Mouse (Mus musculus): ENCODE data around the gene Hck. TPM values are rescaled to one million over a fixed set of nuclear protein-coding genes. Genes with fewer than 3 reads are reported as not detected.

The Hck gene
- polyA plus RNA-seq, 1 experiment, result 2.4 TPM

GRCm38 (mm10) chr2:153187848-153188247 is 79.6 kb downstream of the Hck start:
- H3K4me3 ChIP-seq (ENCODE audit: low read depth, low read length), result no peak overlapping the region
- no peaks in the 10 kb centered on the region for H3K4me1 ChIP-seq (ENCODE audit: control insufficient read depth, insufficient read depth, low read length)
- H3K9me3 ChIP-seq (replicated peaks; ENCODE audit: control insufficient read depth, insufficient read depth, low read length, poor library complexity, severe bottlenecking), result no peaks in the 10 kb centered on the region
- no peaks in the 10 kb centered on the region for H3K27me3 ChIP-seq (ENCODE audit: control insufficient read depth, insufficient read depth, low read length, poor library complexity, severe bottlenecking)
- peaks cover 45% of the 10 kb centered on the region for H3K36me3 ChIP-seq (ENCODE audit: control insufficient read depth, insufficient read depth, low read length, poor library complexity, severe bottlenecking)
- H3K9ac ChIP-seq (ENCODE audit: low read depth, poor library complexity, severe bottlenecking), result no peak overlapping the region
- H3K27ac ChIP-seq (ENCODE audit: insufficient read depth, low read length), result no peak overlapping the region
- TF ChIP-seq CTCF (IDR thresholded peaks at IDR 0.05; ENCODE audit: low read depth, low read length), result no peak
- TF ChIP-seq EP300 (IDR thresholded peaks at IDR 0.05; ENCODE audit: insufficient read depth, low read depth, low read length), result no peak
- no peak for TF ChIP-seq POLR2A (IDR thresholded peaks at IDR 0.05; ENCODE audit: insufficient read depth, low read length)

GRCm38 (mm10) chr2:153191242-153191641 is 83.0 kb downstream of the Hck start:
- TF ChIP-seq EP300 (IDR thresholded peaks at IDR 0.05; ENCODE audit: insufficient read depth, low read depth, low read length), result no peak
- TF ChIP-seq POLR2A (IDR thresholded peaks at IDR 0.05; ENCODE audit: insufficient read depth, low read length), result no peak
- no peak for TF ChIP-seq CTCF (IDR thresholded peaks at IDR 0.05; ENCODE audit: low read depth, low read length)
- H3K36me3 ChIP-seq (ENCODE audit: control insufficient read depth, insufficient read depth, low read length, poor library complexity, severe bottlenecking), result peaks cover 29% of the 10 kb centered on the region
- H3K9ac ChIP-seq (ENCODE audit: low read depth, poor library complexity, severe bottlenecking), result no peak overlapping the region

DNA sequence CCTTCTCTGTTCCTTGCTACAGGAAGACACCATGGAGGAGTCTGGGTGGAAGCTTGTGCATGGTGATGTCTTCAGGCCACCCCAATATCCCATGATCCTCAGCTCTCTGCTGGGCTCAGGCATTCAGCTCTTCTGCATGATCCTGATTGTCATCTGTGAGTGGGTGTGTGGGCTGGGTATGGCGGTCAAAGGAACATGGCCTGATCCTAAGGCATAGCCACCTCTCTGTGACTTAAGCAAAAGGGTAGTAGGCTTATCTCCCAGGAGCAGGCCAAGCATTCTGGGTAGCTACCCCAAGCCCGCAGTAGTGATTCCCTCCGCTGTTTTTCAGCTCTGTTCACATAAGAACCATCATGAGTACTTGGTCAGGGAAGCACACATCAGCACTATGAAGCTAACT is 86.0 kb downstream of the Hck start:
- TF ChIP-seq CTCF (IDR thresholded peaks at IDR 0.05; ENCODE audit: low read depth, low read length) (no peak), POLR2A (IDR thresholded peaks at IDR 0.05; ENCODE audit: insufficient read depth, low read length) (no peak), EP300 (IDR thresholded peaks at IDR 0.05; ENCODE audit: insufficient read depth, low read depth, low read length) (no peak)
- Histone ChIP-seq H3K27me3 (ENCODE audit: control insufficient read depth, insufficient read depth, low read length, poor library complexity, severe bottlenecking) (no peaks in the 10 kb centered on the region), H3K4me1 (ENCODE audit: control insufficient read depth, insufficient read depth, low read length) (no peaks in the 10 kb centered on the region), H3K36me3 (ENCODE audit: control insufficient read depth, insufficient read depth, low read length, poor library complexity, severe bottlenecking) (peaks cover 28% of the 10 kb centered on the region), H3K4me3 (ENCODE audit: low read depth, low read length) (no peak overlapping the region), H3K27ac (ENCODE audit: insufficient read depth, low read length) (no peak overlapping the region), H3K9me3 (replicated peaks; ENCODE audit: control insufficient read depth, insufficient read depth, low read length, poor library complexity, severe bottlenecking) (no peaks in the 10 kb centered on the region), H3K9ac (ENCODE audit: low read depth, poor library complexity, severe bottlenecking) (no peak overlapping the region)

More at GRCm38 (mm10) chr2:153191242-153191641, 83.0 kb downstream of the Hck start:
- no peak overlapping the region for H3K27ac ChIP-seq (ENCODE audit: insufficient read depth, low read length)
- no peak overlapping the region for H3K4me3 ChIP-seq (ENCODE audit: low read depth, low read length)
- no peaks in the 10 kb centered on the region for H3K9me3 ChIP-seq (replicated peaks; ENCODE audit: control insufficient read depth, insufficient read depth, low read length, poor library complexity, severe bottlenecking)
- no peaks in the 10 kb centered on the region for H3K27me3 ChIP-seq (ENCODE audit: control insufficient read depth, insufficient read depth, low read length, poor library complexity, severe bottlenecking)
- H3K4me1 ChIP-seq (ENCODE audit: control insufficient read depth, insufficient read depth, low read length), result no peaks in the 10 kb centered on the region

- Histone ChIP-seq H3K9ac (ENCODE audit: low read depth, poor library complexity, severe bottlenecking) (no peak overlapping the region), H3K9me3 (replicated peaks; ENCODE audit: control insufficient read depth, insufficient read depth, low read length, poor library complexity, severe bottlenecking) (no peaks in the 10 kb centered on the region), H3K27ac (ENCODE audit: insufficient read depth, low read length) (no peak overlapping the region), H3K27me3 (ENCODE audit: control insufficient read depth, insufficient read depth, low read length, poor library complexity, severe bottlenecking) (no peaks in the 10 kb centered on the region), H3K4me3 (ENCODE audit: low read depth, low read length) (no peak overlapping the region), H3K36me3 (ENCODE audit: control insufficient read depth, insufficient read depth, low read length, poor library complexity, severe bottlenecking) (peaks cover 23% of the 10 kb centered on the region), H3K4me1 (ENCODE audit: control insufficient read depth, insufficient read depth, low read length) (no peaks in the 10 kb centered on the region)
- TF ChIP-seq CTCF (IDR thresholded peaks at IDR 0.05; ENCODE audit: low read depth, low read length) (no peak), POLR2A (IDR thresholded peaks at IDR 0.05; ENCODE audit: insufficient read depth, low read length) (no peak), EP300 (IDR thresholded peaks at IDR 0.05; ENCODE audit: insufficient read depth, low read depth, low read length) (no peak)
Measured at GRCm38 (mm10) chr2:153198485-153198884, 90.2 kb downstream of the Hck start.

DNA sequence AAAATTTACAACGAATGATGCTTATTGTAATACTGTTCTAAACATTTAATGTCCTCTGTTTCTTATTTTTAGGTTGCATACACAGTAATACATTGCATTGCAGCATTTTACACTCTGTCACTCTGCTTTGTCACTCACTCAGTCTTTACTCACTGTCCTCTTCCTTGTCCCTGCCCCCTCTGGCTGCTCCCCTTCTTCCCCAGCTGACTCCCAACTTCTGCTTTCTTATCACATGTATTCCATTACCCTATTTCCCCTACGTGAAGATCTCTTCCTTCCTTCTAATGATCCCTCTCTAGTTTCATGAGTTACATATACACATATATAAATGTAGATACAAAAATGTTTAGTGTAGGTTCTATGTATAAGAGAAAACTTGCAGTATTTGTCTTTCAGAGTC is 90.8 kb downstream of the Hck start:
- no peak overlapping the region for H3K9ac ChIP-seq (ENCODE audit: low read depth, poor library complexity, severe bottlenecking)
- no peaks in the 10 kb centered on the region for H3K27me3 ChIP-seq (ENCODE audit: control insufficient read depth, insufficient read depth, low read length, poor library complexity, severe bottlenecking)
- no peaks in the 10 kb centered on the region for H3K9me3 ChIP-seq (replicated peaks; ENCODE audit: control insufficient read depth, insufficient read depth, low read length, poor library complexity, severe bottlenecking)
- peaks cover 25% of the 10 kb centered on the region for H3K36me3 ChIP-seq (ENCODE audit: control insufficient read depth, insufficient read depth, low read length, poor library complexity, severe bottlenecking)
- H3K4me3 ChIP-seq (ENCODE audit: low read depth, low read length), result no peak overlapping the region
- TF ChIP-seq CTCF (IDR thresholded peaks at IDR 0.05; ENCODE audit: low read depth, low read length) (no peak), POLR2A (IDR thresholded peaks at IDR 0.05; ENCODE audit: insufficient read depth, low read length) (no peak), EP300 (IDR thresholded peaks at IDR 0.05; ENCODE audit: insufficient read depth, low read depth, low read length) (no peak)
- no peak overlapping the region for H3K27ac ChIP-seq (ENCODE audit: insufficient read depth, low read length)
- no peaks in the 10 kb centered on the region for H3K4me1 ChIP-seq (ENCODE audit: control insufficient read depth, insufficient read depth, low read length)

Other genes with a start within 250 kb of the Hck start
- not detected in 2 replicates for gene Mylk2, start 197.1 kb upstream of the Hck start, polyA plus RNA-seq (2011; ENCODE audit: insufficient read depth, insufficient read length, low read depth, missing spikeins)
- not detected in 2 replicates for gene Foxs1, start 175.3 kb upstream of the Hck start, polyA plus RNA-seq (2011; ENCODE audit: insufficient read depth, insufficient read length, low read depth, missing spikeins)
- 0.36 TPM in 1 of 2 replicates, not detected in the other for gene Dusp15, start 156.8 kb upstream of the Hck start, polyA plus RNA-seq (2011; ENCODE audit: insufficient read depth, insufficient read length, low read depth, missing spikeins)
- gene Ttll9, start 146.0 kb upstream of the Hck start, polyA plus RNA-seq (2011; ENCODE audit: insufficient read depth, insufficient read length, low read depth, missing spikeins), result 2.1 and 2.7 TPM in 2 replicates
- 39.8 and 44.2 TPM in 2 replicates for gene Pdrg1, start 93.0 kb upstream of the Hck start, polyA plus RNA-seq (2011; ENCODE audit: insufficient read depth, insufficient read length, low read depth, missing spikeins)
- not detected in 2 replicates for gene Xkr7, start 76.6 kb upstream of the Hck start, polyA plus RNA-seq (2011; ENCODE audit: insufficient read depth, insufficient read length, low read depth, missing spikeins)
- not detected in 2 replicates for gene Ccm2l, start 42.5 kb upstream of the Hck start, polyA plus RNA-seq (2011; ENCODE audit: insufficient read depth, insufficient read length, low read depth, missing spikeins)
- 83.2 and 98.0 TPM in 2 replicates for gene Tm9sf4, start 52.8 kb downstream of the Hck start, polyA plus RNA-seq (2011; ENCODE audit: insufficient read depth, insufficient read length, low read depth, missing spikeins)
- gene Tspyl3, start 117.0 kb downstream of the Hck start, polyA plus RNA-seq (2011; ENCODE audit: insufficient read depth, insufficient read length, low read depth, missing spikeins), result 3.5 and 3.9 TPM in 2 replicates
- 13.2 and 13.8 TPM in 2 replicates for gene Plagl2, start 133.0 kb downstream of the Hck start, polyA plus RNA-seq (2011; ENCODE audit: insufficient read depth, insufficient read length, low read depth, missing spikeins)
- 22.0 and 25.6 TPM in 2 replicates for gene Pofut1, start 133.1 kb downstream of the Hck start, polyA plus RNA-seq (2011; ENCODE audit: insufficient read depth, insufficient read length, low read depth, missing spikeins)
- 14.7 and 16.8 TPM in 2 replicates for gene Kif3b, start 182.9 kb downstream of the Hck start, polyA plus RNA-seq (2011; ENCODE audit: insufficient read depth, insufficient read length, low read depth, missing spikeins)
- 55.7 and 63.3 TPM in 2 replicates for gene Asxl1, start 237.4 kb downstream of the Hck start, polyA plus RNA-seq (2011; ENCODE audit: insufficient read depth, insufficient read length, low read depth, missing spikeins)